Mouse (Mus musculus) myocyte (in vitro differentiated cells): ENCODE measurements at regions not wholly inside any gene's neighbourhood (a gene's known extent, or its start where the extent isn't known, plus 50 kb on each side); places are given as distances from the start of the nearest gene placed in this dataset.

Experiments used
- MYOD1 ChIP-seq, 3 experiments: IDR thresholded peaks; one replicate each; pipeline ENCODE4 v1.6.1; 2011; ENCODE audit warnings: control low read depth in 2 of 3, low read depth in 2 of 3, mild to moderate bottlenecking in 2 of 3, moderate library complexity in 1 of 3; ENCODE audit not compliant: insufficient read length in 2 of 3, control insufficient read depth in 1 of 3
- POLR2A ChIP-seq: IDR thresholded peaks from one replicate; pipeline ENCODE4 v1.6.1; 2011; ENCODE audit warnings: low read depth, mild to moderate bottlenecking, control low read depth, moderate library complexity; ENCODE audit not compliant: insufficient read length
- TCF12 ChIP-seq: IDR thresholded peaks from one replicate; pipeline ENCODE4 v1.6.1; 2011; ENCODE audit warnings: mild to moderate bottlenecking, control low read depth; ENCODE audit not compliant: poor library complexity, insufficient read depth, severe bottlenecking
- USF1 ChIP-seq: IDR thresholded peaks from one replicate; pipeline ENCODE4 v1.6.1; 2011; ENCODE audit warnings: low read depth, mild to moderate bottlenecking, control low read depth, moderate library complexity

- TF ChIP-seq POLR2A (no peak), TCF12 (no peak), MYOD1 (IDR thresholded peaks at IDR 0.05; ENCODE audit: control insufficient read depth in 1 of 3, insufficient read length in 2 of 3, low read depth in 2 of 3) (no peak), USF1 (no peak)
These were observed 262.3 kb upstream of the Irx2 start for GRCm38 (mm10) chr13:72366281-72366680.
